ENCODE assay signal across 11 mouse cellular contexts in the genomic region with DNA sequence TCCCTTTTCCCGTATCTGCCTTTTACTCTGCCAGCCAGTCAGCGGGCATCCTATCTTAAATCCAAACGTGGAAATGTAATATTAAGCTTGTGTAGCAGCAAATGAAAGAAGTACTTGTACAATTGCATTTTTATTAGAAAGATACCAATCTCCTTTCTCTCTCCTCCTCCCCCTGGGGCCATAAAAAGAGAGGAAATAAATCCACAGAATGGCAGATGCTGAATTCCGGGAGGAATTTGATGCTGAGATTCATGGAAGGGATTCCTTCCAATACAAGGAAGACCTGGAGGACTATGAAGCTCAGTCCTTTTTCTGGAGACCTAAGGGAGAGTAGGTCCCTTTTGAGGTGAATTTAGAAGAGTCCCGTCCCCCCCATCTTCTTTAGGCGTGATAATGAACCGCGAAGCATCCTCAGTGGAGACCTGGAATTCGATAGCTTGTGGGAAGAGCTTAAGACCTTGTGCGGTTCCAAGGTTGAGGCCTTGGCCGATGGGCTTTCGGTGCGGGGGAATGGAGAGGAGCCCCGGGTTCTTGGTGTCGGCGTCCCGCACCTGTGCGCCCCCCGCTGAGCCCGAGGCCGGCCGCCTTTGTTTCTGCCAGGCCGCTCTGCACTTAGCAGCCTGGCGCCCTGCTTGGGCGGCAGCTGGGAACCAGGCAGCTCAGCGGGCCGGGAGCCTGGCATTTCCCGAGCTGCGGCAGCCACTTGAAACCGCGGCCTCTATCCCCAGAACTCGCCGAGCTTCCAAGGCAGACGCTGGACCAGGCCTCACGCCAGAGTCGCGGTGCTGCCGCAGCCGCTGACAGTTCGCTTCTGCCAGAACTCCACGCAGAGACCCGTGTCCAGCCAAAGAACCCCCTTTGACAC. TPM values are rescaled to one million over a fixed set of nuclear protein-coding genes. Genes with fewer than 3 reads are reported as not detected.
DNase-seq lines count a peak whose midpoint lies in the region; ATAC-seq lines count a peak whose summit lies in the region.
"Had no signal": no experiment of that assay in that cellular context is flagged by ENCODE, and none has a peak within 500 bp of the region (broad histone marks: within the 10 kb centered on the region; RNA-seq: fewer than 3 reads in every experiment).

No protein-coding gene starts in this region.

- H3K9ac ChIP-seq in limb, embryonic 12.5 days (replicated peaks) = 0 out of 2 replicates have a peak overlapping the region, but pooled peaks have one; percentile 19
- H3K9ac ChIP-seq: embryonic facial prominence, embryonic 13.5 days had no signal

- H3K27ac ChIP-seq in limb, embryonic 12.5 days = 0 out of 2 replicates have a peak overlapping the region, but pooled peaks have one; percentile 45
- H3K27ac ChIP-seq: embryonic facial prominence, embryonic 13.5 days had no signal

- H3K27me3 ChIP-seq in limb, embryonic 12.5 days = peaks cover 80% of the 10 kb centered on the region

- no peaks in the 10 kb centered on the region for H3K9me3 ChIP-seq in limb, embryonic 12.5 days
- H3K9me3 ChIP-seq: embryonic facial prominence, embryonic 13.5 days; G1E had no signal

- H3K36me3 ChIP-seq in limb, embryonic 12.5 days = peaks cover 14% of the 10 kb centered on the region; the same call in 1 of the 2 replicates
- H3K36me3 ChIP-seq: embryonic facial prominence, embryonic 13.5 days; G1E had no signal

- no peak for ATAC-seq in limb, embryonic 12.5 days (ENCODE audit: insufficient number of reproducible peaks, insufficient read depth, low FRiP score, low TSS enrichment, low read depth)

- intact Hi-C loops in left cerebral cortex, postnatal 25 days (cut with DNase I) = no loop called here

- peak overlapping the region; percentile 21 for H3K4me3 ChIP-seq in limb, embryonic 12.5 days (replicated peaks)
- H3K4me3 ChIP-seq: embryonic facial prominence, embryonic 13.5 days had no signal

- peaks cover 78% of the 10 kb centered on the region for H3K4me1 ChIP-seq in limb, embryonic 12.5 days (replicated peaks)

- DNase-seq in gastrocnemius, postnatal 10 days = peak; percentile 58
- DNase-seq in gastrocnemius, adult 8-10 months (ENCODE audit: low spot score in 2 of 2) = no peak
- DNase-seq in right cerebral cortex, postnatal 25 days = peak; percentile 9
- DNase-seq in right cerebral cortex, postnatal 14 days = no peak
- DNase-seq in testis, postnatal 14 days (ENCODE audit: low spot score) = no peak
- no peak for DNase-seq in MN1 (ENCODE audit: low spot score)
- no peak for DNase-seq in left cerebral cortex, postnatal 25 days (ENCODE audit: low spot score in 2 of 2)

- 6% methylated on average over 42 of the region's 42 CpGs for WGBS in limb, embryonic 12.5 days

- peak overlapping the region; percentile 36; the same call in 1 of the 2 replicates for H3K4me2 ChIP-seq in limb, embryonic 12.5 days
- H3K4me2 ChIP-seq: embryonic facial prominence, embryonic 13.5 days had no signal

RNA-seq across cellular contexts. Expression of gene Hoxa2, which starts 3.8 kb away (rescaled TPM):
- total RNA-seq in gastrocnemius, postnatal 10 days (2021) = 1 to 10 TPM in 1 of 2 experiments, under 1 TPM in 1; 0.87 to 1.4 TPM
- total RNA-seq in gastrocnemius, adult 8-10 months (2022) = under 1 TPM; 0.19 to 0.65 (median 0.58) TPM
- polyA plus RNA-seq in limb, embryonic 12.5 days (2016; fragmentation: Nextera tagmentation; extraction: Ambion mirVana) = 1.8 and 2.0 TPM in 2 replicates
- total RNA-seq in left cerebral cortex, postnatal 25 days (2021) = not detected
- total RNA-seq: G1E; left cerebral cortex, adult 8-10 months had no signal
- polyA plus RNA-seq: G1E had no signal

RNA-seq across cellular contexts. Expression of gene 5730596B20Rik, which starts 8.9 kb away (rescaled TPM):
- under 1 TPM; 0.12 to 0.25 TPM for total RNA-seq in gastrocnemius, postnatal 10 days (2021)
- total RNA-seq in gastrocnemius, adult 8-10 months (2022) = under 1 TPM in 1 of 4 experiments, not detected in 3; 0.13 TPM
- 0.91 and 0.98 TPM in 2 replicates for polyA plus RNA-seq in limb, embryonic 12.5 days (2016; fragmentation: Nextera tagmentation; extraction: Ambion mirVana)
- not detected for total RNA-seq in left cerebral cortex, postnatal 25 days (2021)
- total RNA-seq: left cerebral cortex, adult 8-10 months had no signal
- polyA plus RNA-seq: G1E had no signal

RNA-seq across cellular contexts. Expression of gene Hoxa1, which starts 10.3 kb away (rescaled TPM):
- total RNA-seq in gastrocnemius, postnatal 10 days (2021) = under 1 TPM in 1 of 2 experiments, not detected in 1; 0.18 TPM
- total RNA-seq in gastrocnemius, adult 8-10 months (2022) = under 1 TPM in 2 of 4 experiments, not detected in 2; 0.16 to 0.17 TPM
- 0.58 and 0.70 TPM in 2 replicates for polyA plus RNA-seq in limb, embryonic 12.5 days (2016; fragmentation: Nextera tagmentation; extraction: Ambion mirVana)
- total RNA-seq in left cerebral cortex, postnatal 25 days (2021) = not detected
- total RNA-seq: left cerebral cortex, adult 8-10 months had no signal
- polyA plus RNA-seq: G1E had no signal

RNA-seq across cellular contexts. Expression of gene Hoxa4, which starts 23.1 kb away (rescaled TPM):
- 1 to 10 TPM; 7.5 to 8.5 TPM for total RNA-seq in gastrocnemius, postnatal 10 days (2021)
- total RNA-seq in gastrocnemius, adult 8-10 months (2022) = 1 to 10 TPM; 1.8 to 2.8 (median 2.1) TPM
- polyA plus RNA-seq in limb, embryonic 12.5 days (2016; fragmentation: Nextera tagmentation; extraction: Ambion mirVana) = 0.35 and 0.90 TPM in 2 replicates
- not detected for total RNA-seq in left cerebral cortex, postnatal 25 days (2021)
- total RNA-seq: G1E; left cerebral cortex, adult 8-10 months had no signal
- polyA plus RNA-seq: G1E had no signal

RNA-seq across cellular contexts. Expression of gene Hoxa5, which starts 36.0 kb away (rescaled TPM):
- total RNA-seq in gastrocnemius, postnatal 10 days (2021) = 1 to 10 TPM; 2.6 to 3.7 TPM
- total RNA-seq in gastrocnemius, adult 8-10 months (2022) = 1 to 10 TPM; 1.2 to 1.9 (median 1.5) TPM
- 8.2 and 9.2 TPM in 2 replicates for polyA plus RNA-seq in limb, embryonic 12.5 days (2016; fragmentation: Nextera tagmentation; extraction: Ambion mirVana)
- total RNA-seq in left cerebral cortex, postnatal 25 days (2021) = not detected
- total RNA-seq: left cerebral cortex, adult 8-10 months had no signal
- polyA plus RNA-seq: G1E had no signal

Comparison
In these comparisons a context has a peak if more than half of its experiments do, and no peak if none do; other contexts are left out.
1. DNase-seq: peak in gastrocnemius, postnatal 10 days (single experiment) and right cerebral cortex, postnatal 25 days (single experiment); none in gastrocnemius, adult 8-10 months (0 of 2), right cerebral cortex, postnatal 14 days (single experiment), testis, postnatal 14 days (single experiment), MN1 (single experiment) and left cerebral cortex, postnatal 25 days (0 of 2).